Mouse (Mus musculus): ENCODE measurements around the gene Ddit4. TPM values are rescaled to one million over a fixed set of nuclear protein-coding genes. Genes with fewer than 3 reads are reported as not detected.

The Ddit4 gene
- 28.9 TPM for total RNA-seq (2023)

DNA sequence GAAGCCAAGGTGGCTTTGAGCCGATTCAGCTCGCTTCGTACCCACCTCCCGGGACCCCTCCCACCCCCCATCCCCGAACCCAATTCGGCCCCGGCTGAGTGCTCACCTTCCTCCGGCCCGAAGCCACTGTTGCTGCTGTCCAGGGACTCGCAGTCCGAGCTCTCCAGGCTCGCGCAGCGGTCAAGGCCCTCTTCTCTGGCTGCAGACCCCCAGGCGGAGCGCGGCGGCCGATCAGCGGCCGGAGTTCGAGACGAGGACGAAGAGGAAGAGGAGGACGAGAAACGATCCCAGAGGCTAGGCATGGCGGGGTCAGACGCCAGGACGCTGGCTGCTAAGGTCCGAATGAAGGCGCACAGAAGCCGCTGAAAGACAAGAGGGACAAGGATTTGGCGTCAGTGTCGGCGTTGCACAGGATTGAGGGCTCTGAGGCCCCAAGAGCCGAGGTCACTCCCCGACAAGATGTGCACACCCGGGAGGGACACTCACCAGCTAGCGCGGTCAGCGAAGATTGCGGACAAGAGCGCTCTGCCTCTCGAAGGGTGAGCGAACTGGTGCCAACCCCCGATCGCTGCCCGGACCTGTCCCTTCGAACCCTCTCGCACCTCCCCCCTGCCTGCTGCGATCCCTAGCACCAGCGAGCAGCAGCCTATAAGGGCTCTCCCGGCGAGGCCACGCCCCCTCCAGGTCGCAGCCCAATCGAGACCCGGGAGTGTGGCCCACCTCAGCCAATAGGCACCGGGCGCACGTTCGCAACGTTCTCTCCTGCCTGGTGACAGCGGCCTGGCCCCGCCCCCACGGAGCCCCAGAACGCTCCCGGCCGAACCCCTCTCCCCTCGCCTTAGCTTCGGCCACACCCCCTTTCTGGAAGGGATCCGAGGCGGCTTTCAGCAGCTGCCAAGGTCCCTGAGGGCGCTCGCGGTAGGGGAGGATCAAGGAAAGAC lies at the start of gene Ddit4:
Gene Ddit4 (minus strand): TSS at position 624 of the 941 bp plus-strand sequence.

Other genes starting within 250 kb of the Ddit4 start
- gene Micu1, start 249.4 kb downstream of the Ddit4 start, total RNA-seq (2023): 26.0 TPM
- 43.4 TPM for gene Dnajb12, start 72.3 kb downstream of the Ddit4 start, total RNA-seq (2023)
- 27.0 TPM for gene Ascc1, start 51.0 kb upstream of the Ddit4 start, total RNA-seq (2023)
- gene Anapc16, start 51.3 kb upstream of the Ddit4 start, total RNA-seq (2023): 48.9 TPM
- 4.7 TPM for gene Spock2, start 154.4 kb upstream of the Ddit4 start, total RNA-seq (2023)

Measured in CD8-positive naive resting alpha-beta T cell, adult 57 days (primary cell).